8 mouse cellular contexts compared by ENCODE assay signal in the genomic region with DNA sequence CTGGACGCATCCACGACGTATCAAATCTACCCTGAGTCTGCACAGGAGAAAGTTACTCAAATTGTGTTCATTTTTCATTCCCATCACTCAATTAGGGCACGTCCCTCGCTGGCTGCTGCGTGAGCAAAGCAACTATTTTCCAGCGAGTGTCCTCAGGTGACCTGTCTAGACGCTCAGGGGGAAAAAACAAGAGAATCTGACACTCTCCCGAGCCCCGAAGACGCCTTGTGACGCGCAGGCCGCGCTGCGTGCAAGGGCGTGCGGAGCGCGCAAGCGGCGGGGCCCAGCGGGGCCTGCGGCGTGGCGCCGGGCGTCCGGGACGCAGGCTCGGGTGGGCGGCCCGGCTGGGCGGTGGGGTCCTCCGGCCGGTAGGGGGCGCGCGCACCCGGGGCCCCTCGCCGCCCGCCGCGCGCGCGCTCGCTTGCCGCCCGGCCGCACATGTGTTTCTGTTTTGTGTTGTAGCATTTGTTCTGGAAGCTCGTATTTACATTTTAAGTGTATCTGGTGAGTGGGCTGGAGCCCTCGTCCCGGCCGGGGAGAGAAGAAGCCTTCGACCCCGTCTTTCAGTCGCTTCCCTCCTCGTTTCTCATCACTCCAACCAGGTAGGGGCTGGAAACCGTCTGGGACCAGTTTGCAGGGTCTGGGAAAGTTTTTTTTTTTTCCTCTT. TPM values are rescaled to one million over a fixed set of nuclear protein-coding genes. Genes with fewer than 3 reads are reported as not detected.
DNase-seq lines count a peak whose midpoint lies in the region; ATAC-seq and TF ChIP-seq lines count a peak whose summit lies in the region.

No protein-coding gene starts in this region.

- H3K9me3 ChIP-seq in ES-Bruce4 (replicated peaks; ENCODE audit: control insufficient read depth, insufficient read depth, low read length, poor library complexity, severe bottlenecking), result no peaks in the 10 kb centered on the region
- H3K9me3 ChIP-seq in forebrain, embryonic 14.5 days (replicated peaks; ENCODE audit: control insufficient read depth, low read length), result no peaks in the 10 kb centered on the region
- H3K9me3 ChIP-seq in lung, embryonic 14.5 days (ENCODE audit: low read depth, low read length), result no peaks in the 10 kb centered on the region
- H3K9me3 ChIP-seq in neural tube, embryonic 15.5 days (replicated peaks), result no peaks in the 10 kb centered on the region

- H3K27ac ChIP-seq in ES-Bruce4 (ENCODE audit: insufficient read depth, low read length), result peak overlapping the region; percentile 94
- H3K27ac ChIP-seq in forebrain, embryonic 14.5 days (ENCODE audit: low read depth, low read length), result peak overlapping the region; percentile 98
- H3K27ac ChIP-seq in layer of hippocampus, adult 2 months, result peak overlapping the region; percentile 94
- peak overlapping the region; percentile 99 for H3K27ac ChIP-seq in lung, embryonic 14.5 days (ENCODE audit: low read depth)
- H3K27ac ChIP-seq in neural tube, embryonic 15.5 days (replicated peaks), result peak overlapping the region; percentile 93
- peak overlapping the region; percentile 92 for H3K27ac ChIP-seq in testis, adult 2 months (ENCODE audit: control insufficient read depth, insufficient read depth, low read depth, low read length)

- TF ChIP-seq EP300 in ES-Bruce4 (IDR thresholded peaks at IDR 0.05; ENCODE audit: insufficient read depth, low read depth, low read length), result no peak

- intact Hi-C loops in heart, postnatal 14 days (cut with DNase I), result no loop called here

- peaks cover 5% of the 10 kb centered on the region for H3K4me1 ChIP-seq in ES-Bruce4 (ENCODE audit: control insufficient read depth, insufficient read depth, low read length)
- H3K4me1 ChIP-seq in forebrain, embryonic 14.5 days (ENCODE audit: control insufficient read depth, insufficient read depth, low read length), result peaks cover 20% of the 10 kb centered on the region
- 0 out of 2 replicates have a peak, but pooled peaks cover 11% of the 10 kb centered on the region for H3K4me1 ChIP-seq in lung, embryonic 14.5 days (ENCODE audit: insufficient read depth)
- peaks cover 54% of the 10 kb centered on the region for H3K4me1 ChIP-seq in neural tube, embryonic 15.5 days
- peaks cover 29% of the 10 kb centered on the region for H3K4me1 ChIP-seq in testis, adult 2 months (ENCODE audit: control insufficient read depth, insufficient read depth, low read length)

- H3K27me3 ChIP-seq in ES-Bruce4 (ENCODE audit: control insufficient read depth, insufficient read depth, low read length, poor library complexity, severe bottlenecking), result no peaks in the 10 kb centered on the region
- peaks cover 11% of the 10 kb centered on the region for H3K27me3 ChIP-seq in forebrain, embryonic 14.5 days (replicated peaks; ENCODE audit: control insufficient read depth, insufficient read depth, low read length)
- 0 out of 2 replicates have a peak, but pooled peaks cover 5% of the 10 kb centered on the region for H3K27me3 ChIP-seq in lung, embryonic 14.5 days (ENCODE audit: insufficient read depth, low read length)
- peaks cover 14% of the 10 kb centered on the region for H3K27me3 ChIP-seq in neural tube, embryonic 15.5 days (replicated peaks)
- no peaks in the 10 kb centered on the region for H3K27me3 ChIP-seq in testis, adult 2 months (ENCODE audit: control insufficient read depth, insufficient read depth, low read length)

- peak overlapping the region; percentile 99 for H3K9ac ChIP-seq in ES-Bruce4 (ENCODE audit: low read depth, poor library complexity, severe bottlenecking)
- peak overlapping the region; percentile 96 for H3K9ac ChIP-seq in forebrain, embryonic 14.5 days (ENCODE audit: low read length)
- peak overlapping the region; percentile 94 for H3K9ac ChIP-seq in lung, embryonic 14.5 days
- peak overlapping the region; percentile 90 for H3K9ac ChIP-seq in neural tube, embryonic 15.5 days (replicated peaks)

- under 1% methylated on average over 61 of the region's 61 CpGs for WGBS in forebrain, embryonic 14.5 days
- under 1% methylated on average over 48 of the region's 61 CpGs for WGBS in lung, embryonic 14.5 days
- WGBS in neural tube, embryonic 15.5 days, result under 1% methylated on average over 61 of the region's 61 CpGs

- no peak for TF ChIP-seq CTCF in ES-Bruce4 (IDR thresholded peaks at IDR 0.05; ENCODE audit: low read depth, low read length)
- peak; percentile 50 for TF ChIP-seq CTCF in layer of hippocampus, adult 2 months (conservative IDR thresholded peaks at IDR 0.05)
- TF ChIP-seq CTCF in lung, embryonic 14.5 days (IDR thresholded peaks at IDR 0.05; ENCODE audit: low read depth), result no peak
- peak; percentile 28; the same call in 1 of the 2 replicates for TF ChIP-seq CTCF in testis, adult 2 months (IDR thresholded peaks at IDR 0.05; ENCODE audit: control insufficient read depth, insufficient read depth, insufficient replicate concordance, low read depth, low read length)

- peak; percentile 80 for DNase-seq in cerebellum, adult 11 months
- peak; percentile 88 for DNase-seq in forebrain, embryonic 14.5 days (ENCODE audit: low spot score)
- DNase-seq in heart, postnatal 14 days, result peak; percentile 90 to 91
- DNase-seq in layer of hippocampus, adult 2 months (ENCODE audit: low spot score in 2 of 2), result peak in 1 of 2 experiments; percentile 79
- peak; percentile 89 for DNase-seq in lung, embryonic 14.5 days

- H3K4me3 ChIP-seq in ES-Bruce4 (ENCODE audit: low read depth, low read length), result peak overlapping the region; percentile 99
- H3K4me3 ChIP-seq in forebrain, embryonic 14.5 days (ENCODE audit: low read depth, low read length), result peak overlapping the region; percentile 92
- H3K4me3 ChIP-seq in layer of hippocampus, adult 2 months, result peak overlapping the region; percentile 58
- peak overlapping the region; percentile 92 for H3K4me3 ChIP-seq in lung, embryonic 14.5 days (ENCODE audit: low read depth, low read length)
- peak overlapping the region; percentile 86 for H3K4me3 ChIP-seq in neural tube, embryonic 15.5 days (replicated peaks)
- peak overlapping the region; percentile 91 for H3K4me3 ChIP-seq in testis, adult 2 months (ENCODE audit: control insufficient read depth, low read depth, low read length)

- peak overlapping the region; percentile 60 for H3K4me2 ChIP-seq in forebrain, embryonic 14.5 days (ENCODE audit: low read length)
- peak overlapping the region; percentile 92 for H3K4me2 ChIP-seq in lung, embryonic 14.5 days
- H3K4me2 ChIP-seq in neural tube, embryonic 15.5 days, result peak overlapping the region; percentile 92

- ATAC-seq in forebrain, embryonic 14.5 days, result peak; percentile 77
- ATAC-seq in lung, embryonic 14.5 days (ENCODE audit: insufficient read depth), result peak; percentile 73
- ATAC-seq in neural tube, embryonic 15.5 days (ENCODE audit: low FRiP score), result peak; percentile 68; the same call in 1 of the 2 replicates

- peaks cover 13% of the 10 kb centered on the region; the same call in 1 of the 2 replicates for H3K36me3 ChIP-seq in ES-Bruce4 (ENCODE audit: control insufficient read depth, insufficient read depth, low read length, poor library complexity, severe bottlenecking)
- H3K36me3 ChIP-seq in forebrain, embryonic 14.5 days (ENCODE audit: control insufficient read depth, insufficient read depth, low read length), result peaks cover 24% of the 10 kb centered on the region
- peaks cover 17% of the 10 kb centered on the region for H3K36me3 ChIP-seq in lung, embryonic 14.5 days (ENCODE audit: insufficient read depth)
- H3K36me3 ChIP-seq in neural tube, embryonic 15.5 days, result no peaks in the 10 kb centered on the region
- no peaks in the 10 kb centered on the region for H3K36me3 ChIP-seq in testis, adult 2 months (ENCODE audit: control insufficient read depth, insufficient read depth, low read length)

- no peak for TF ChIP-seq POLR2A in ES-Bruce4 (IDR thresholded peaks at IDR 0.05; ENCODE audit: insufficient read depth, low read length)
- TF ChIP-seq POLR2A in testis, adult 2 months (IDR thresholded peaks at IDR 0.05; ENCODE audit: control insufficient read depth, low read depth, low read length), result no peak

RNA-seq across cellular contexts. Expression of a gene that starts 0.8 kb away (rescaled TPM):
- 222 and 227 TPM in 2 replicates for polyA plus RNA-seq in ES-Bruce4 (2011; ENCODE audit: insufficient read depth, insufficient read length, low read depth, missing spikeins)
- polyA plus RNA-seq in forebrain, embryonic 14.5 days (2014; fragmentation: Nextera tagmentation; extraction: Ambion mirVana), result 23.1 and 32.8 TPM in 2 replicates
- total RNA-seq in heart, postnatal 14 days (2021), result 10 to 100 TPM; 19.6 to 27.0 TPM
- total RNA-seq in layer of hippocampus, adult 2 months (2021), result 10 to 100 TPM; 93.0 to 93.5 TPM
- 54.9 and 62.8 TPM in 2 replicates for polyA plus RNA-seq in lung, embryonic 14.5 days (2014; fragmentation: Nextera tagmentation; extraction: Ambion mirVana)
- 16.7 and 16.8 TPM in 2 replicates for polyA plus RNA-seq in neural tube, embryonic 15.5 days (2015; fragmentation: Nextera tagmentation; extraction: Ambion mirVana)
- polyA plus RNA-seq in testis, adult 2 months (2012; rRNA removed), result 30.0 and 32.1 TPM in 2 replicates

RNA-seq across cellular contexts. Expression of a gene that starts 35.4 kb away (rescaled TPM):
- 7.5 and 7.7 TPM in 2 replicates for polyA plus RNA-seq in ES-Bruce4 (2011; ENCODE audit: insufficient read depth, insufficient read length, low read depth, missing spikeins)
- 15.0 and 17.7 TPM in 2 replicates for polyA plus RNA-seq in forebrain, embryonic 14.5 days (2014; fragmentation: Nextera tagmentation; extraction: Ambion mirVana)
- 10 to 100 TPM; 62.5 TPM for total RNA-seq in heart, postnatal 14 days (2021)
- total RNA-seq in layer of hippocampus, adult 2 months (2021), result 10 to 100 TPM; 43.9 to 52.8 TPM
- 13.5 and 16.1 TPM in 2 replicates for polyA plus RNA-seq in lung, embryonic 14.5 days (2014; fragmentation: Nextera tagmentation; extraction: Ambion mirVana)
- polyA plus RNA-seq in neural tube, embryonic 15.5 days (2015; fragmentation: Nextera tagmentation; extraction: Ambion mirVana), result 23.6 and 26.4 TPM in 2 replicates
- 5.9 and 7.2 TPM in 2 replicates for polyA plus RNA-seq in testis, adult 2 months (2012; rRNA removed)

RNA-seq across cellular contexts. Expression of a gene that starts 41.3 kb away (rescaled TPM):
- 0.29 TPM in 1 of 2 replicates, not detected in the other for polyA plus RNA-seq in ES-Bruce4 (2011; ENCODE audit: insufficient read depth, insufficient read length, low read depth, missing spikeins)
- polyA plus RNA-seq in forebrain, embryonic 14.5 days (2014; fragmentation: Nextera tagmentation; extraction: Ambion mirVana), result not detected in 2 replicates
- not detected for total RNA-seq in heart, postnatal 14 days (2021)
- total RNA-seq in layer of hippocampus, adult 2 months (2021), result not detected
- polyA plus RNA-seq in lung, embryonic 14.5 days (2014; fragmentation: Nextera tagmentation; extraction: Ambion mirVana), result not detected in 2 replicates
- polyA plus RNA-seq in neural tube, embryonic 15.5 days (2015; fragmentation: Nextera tagmentation; extraction: Ambion mirVana), result 0.65 TPM in 1 of 2 replicates, not detected in the other
- 11.0 and 11.8 TPM in 2 replicates for polyA plus RNA-seq in testis, adult 2 months (2012; rRNA removed)

Comparison
In these comparisons a context has a peak if more than half of its experiments do, and no peak if none do; other contexts are left out.
1. CTCF ChIP-seq: peak in layer of hippocampus, adult 2 months (single experiment) and testis, adult 2 months (single experiment); none in ES-Bruce4 (single experiment) and lung, embryonic 14.5 days (single experiment).
2. Peak in every context shown above with its lines, with median percentiles within 50 percentile points of each other: H3K27ac ChIP-seq, H3K4me3 ChIP-seq, H3K9ac ChIP-seq, ATAC-seq and H3K4me2 ChIP-seq.